In the genomic region with DNA sequence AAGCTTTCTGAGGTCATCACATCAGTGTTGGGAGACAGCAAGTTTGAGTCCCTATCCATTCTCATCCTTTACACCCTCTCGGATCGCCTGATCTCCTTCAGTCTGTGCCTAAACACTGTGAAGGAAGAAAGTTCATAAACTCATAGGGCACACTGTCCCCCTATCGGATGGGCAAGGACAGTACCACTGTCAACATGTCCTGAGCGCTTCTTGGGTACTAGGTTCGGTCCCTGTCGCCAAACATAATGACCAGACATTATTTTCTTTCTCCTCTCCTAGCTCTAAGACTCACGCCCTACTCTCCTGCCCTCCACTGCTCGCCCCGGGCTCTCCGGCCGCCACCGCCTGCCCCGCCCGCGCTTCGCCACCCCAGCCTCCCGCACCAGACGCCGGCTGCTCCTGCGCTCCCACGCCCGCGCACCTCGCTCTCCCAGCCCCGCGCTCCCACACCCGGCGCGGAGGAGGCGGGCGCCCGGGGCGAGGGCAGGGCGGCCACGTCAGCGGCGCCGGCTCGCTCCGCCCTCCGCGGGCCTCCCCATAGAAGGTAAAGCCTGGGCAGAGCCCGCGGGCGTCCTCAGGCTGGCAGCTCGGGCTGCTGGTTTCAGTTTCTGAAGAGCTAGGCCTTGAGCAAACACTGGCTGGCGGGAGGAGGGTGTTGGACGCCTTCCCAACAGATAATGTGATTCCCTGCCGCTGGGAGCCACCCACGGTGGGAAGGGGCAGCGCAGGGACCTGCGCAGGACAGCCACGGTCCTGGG, we compare ENCODE assay signal across 8 mouse cellular contexts.
DNase-seq lines count a peak whose midpoint lies in the region; ATAC-seq and TF ChIP-seq lines count a peak whose summit lies in the region.

No protein-coding gene starts in this region.

- peak overlapping the region; percentile 67 for H3K9ac ChIP-seq in hindbrain, postnatal 0 days (replicated peaks; ENCODE audit: low read length)

- peaks cover 2% of the 10 kb centered on the region; the same call in 1 of the 2 replicates for H3K4me1 ChIP-seq in cortical plate, adult 2 months (ENCODE audit: control insufficient read depth, insufficient read depth, low read length)
- no peaks in the 10 kb centered on the region for H3K4me1 ChIP-seq in hindbrain, postnatal 0 days (ENCODE audit: insufficient read depth, low read length)

- no peaks in the 10 kb centered on the region for H3K36me3 ChIP-seq in hindbrain, postnatal 0 days (ENCODE audit: insufficient read depth, low read length)
- H3K36me3 ChIP-seq in macrophage (ENCODE audit: inconsistent target) = no peaks in the 10 kb centered on the region

- peak overlapping the region; percentile 80 for H3K27ac ChIP-seq in cortical plate, adult 2 months (ENCODE audit: insufficient read depth, low read length)
- peak overlapping the region; percentile 98 for H3K27ac ChIP-seq in gastrocnemius, adult 2 months
- H3K27ac ChIP-seq in hindbrain, postnatal 0 days = peak overlapping the region; percentile 87
- peak overlapping the region; percentile 79 for H3K27ac ChIP-seq in left cerebral cortex, adult 2 months
- peak overlapping the region; percentile 85 for H3K27ac ChIP-seq in macrophage

- H3K4me3 ChIP-seq in cortical plate, adult 2 months (ENCODE audit: insufficient read depth, low read length) = peak overlapping the region; percentile 35
- peak overlapping the region; percentile 74 for H3K4me3 ChIP-seq in gastrocnemius, adult 2 months
- H3K4me3 ChIP-seq in hindbrain, postnatal 0 days (ENCODE audit: low read length) = peak overlapping the region; percentile 55
- H3K4me3 ChIP-seq in left cerebral cortex, adult 2 months = peak overlapping the region; percentile 55
- peak overlapping the region; percentile 16 for H3K4me3 ChIP-seq in macrophage (ENCODE audit: inconsistent target)

- H3K9me3 ChIP-seq in hindbrain, postnatal 0 days (ENCODE audit: low read length) = no peaks in the 10 kb centered on the region

- intact Hi-C loops in gastrocnemius, adult 2 months (cut with DNase I) = loop anchor here (5.0 to 10.0 kb wide), 3 partner anchors 121 to 474 kb away; a partner anchor contains a TSS
- intact Hi-C loops in left cerebral cortex, adult 2 months (cut with DNase I) = loop anchor here (1.0 kb wide), 1 partner anchor 108 kb away; no protein-coding TSS in a partner anchor

- TF ChIP-seq POLR2A in cortical plate, adult 2 months (IDR thresholded peaks at IDR 0.05; ENCODE audit: extremely low read depth, insufficient read depth, low read length) = peak; percentile 64

- peak; percentile 97 for DNase-seq in gastrocnemius, adult 2 months
- DNase-seq in hindbrain, postnatal 0 days (ENCODE audit: low spot score) = peak; percentile 89
- DNase-seq in left cerebral cortex, adult 2 months (ENCODE audit: extremely low spot score in 1 of 2, low spot score in 2 of 2) = peak; percentile 82 to 83
- peak; percentile 68 for DNase-seq in retina, postnatal 7 days (ENCODE audit: low read depth, low spot score)
- peak; percentile 83 to 93 for DNase-seq in urinary bladder, adult 18-20 months (ENCODE audit: low spot score in 2 of 2)

- TF ChIP-seq CTCF in cortical plate, adult 2 months (IDR thresholded peaks at IDR 0.05; ENCODE audit: extremely low read depth, insufficient read depth, low read length) = no peak
- TF ChIP-seq CTCF in gastrocnemius, adult 2 months (IDR thresholded peaks at IDR 0.05) = peak; percentile 58
- TF ChIP-seq CTCF in hindbrain, postnatal 0 days (IDR thresholded peaks at IDR 0.05; ENCODE audit: low read depth) = peak; percentile 61
- TF ChIP-seq CTCF in left cerebral cortex, adult 2 months (IDR thresholded peaks at IDR 0.05) = peak; percentile 35

- ATAC-seq in activated CD4-positive, CD25-positive, alpha-beta regulatory T cell, adult 4 months = peak; percentile 97
- ATAC-seq in hindbrain, postnatal 0 days = peak; percentile 95

- peak overlapping the region; percentile 66 for H3K4me2 ChIP-seq in hindbrain, postnatal 0 days (ENCODE audit: low read depth, low read length)

- 2% methylated on average over 51 of the region's 53 CpGs for WGBS in hindbrain, postnatal 0 days
- 3% methylated on average over 52 of the region's 53 CpGs for WGBS in macrophage (ENCODE audit: missing documents)

- H3K27me3 ChIP-seq in hindbrain, postnatal 0 days (ENCODE audit: insufficient read depth, low read length) = no peaks in the 10 kb centered on the region

- H3K79me2 ChIP-seq in macrophage (ENCODE audit: inconsistent target) = no peaks in the 10 kb centered on the region

Comparison
In these comparisons a context has a peak if more than half of its experiments do, and no peak if none do; other contexts are left out.
1. Peak in every context shown above with its lines: DNase-seq, ATAC-seq, H3K4me3 ChIP-seq and H3K27ac ChIP-seq.
2. H3K4me3 ChIP-seq: peak in every context shown above with its lines; median percentile 74 in gastrocnemius, adult 2 months; 55 in hindbrain, postnatal 0 days; 55 in left cerebral cortex, adult 2 months; 35 in cortical plate, adult 2 months; 16 in macrophage.